Mouse (Mus musculus): ENCODE data around the gene Atg16l2.

DNA sequence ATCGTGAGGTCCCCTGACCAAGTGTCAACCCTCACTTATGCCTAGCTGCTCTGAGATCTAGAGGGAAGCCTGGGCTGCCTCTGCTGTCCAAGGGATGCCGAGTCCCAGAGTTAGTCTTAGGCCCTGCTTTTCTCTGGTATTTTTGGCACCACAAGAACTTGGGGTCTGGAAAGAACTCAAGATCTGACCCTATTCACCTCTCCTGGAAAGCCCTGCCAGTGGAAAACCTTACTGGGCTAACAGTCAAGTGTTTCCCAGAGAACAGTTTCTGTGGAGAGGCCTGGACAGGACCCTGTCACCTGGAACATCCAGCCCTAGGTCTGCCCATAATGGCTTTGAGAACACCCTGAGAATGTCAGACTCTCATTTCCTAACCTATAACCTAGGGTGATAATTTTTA, 44.9 kb upstream of the Atg16l2 start:
- TF ChIP-seq MAFK (IDR thresholded peaks at IDR 0.05; ENCODE audit: insufficient read depth, low read depth, low read length), result no peak
- no peak for TF ChIP-seq ZC3H11A (IDR thresholded peaks at IDR 0.05; ENCODE audit: borderline replicate concordance, low read depth, low read length)
